Mouse (Mus musculus) retina, embryonic 14.5 days (tissue): ENCODE data around the gene Car15.

Experiments
- DNase-seq: peaks from one replicate; pipeline ENCODE4 v3.0.0-alpha.2; 2015; ENCODE audit warnings: low spot score

Gene Car15

GRCm38 (mm10) chr16:17833321-17833680 is 4.9 kb downstream of the Car15 start:
- peak; percentile 55 for DNase-seq

- DNase-seq = no peak
Observed at GRCm38 (mm10) chr16:17832821-17833220, 5.3 kb downstream of the Car15 start, which contains the start of gene B830017H08Rik. B830017H08Rik (plus strand) TSS chr16:17833121.

GRCm38 (mm10) chr16:17831781-17832180 is 6.4 kb downstream of the Car15 start:
- peak; percentile 20 for DNase-seq

GRCm38 (mm10) chr16:17830385-17831178 is 7.6 kb downstream of the Car15 start:
- no peak for DNase-seq

GRCm38 (mm10) chr16:17828867-17829266 is 9.3 kb downstream of the Car15 start:
- DNase-seq = no peak

GRCm38 (mm10) chr16:17828229-17828628 is 9.9 kb downstream of the Car15 start:
- DNase-seq = no peak

- no peak for DNase-seq
Observed at GRCm38 (mm10) chr16:17826500-17826899, 11.7 kb downstream of the Car15 start.

GRCm38 (mm10) chr16:17816528-17816927 is 21.6 kb downstream of the Car15 start:
- DNase-seq = no peak

GRCm38 (mm10) chr16:17815411-17816402 is 22.5 kb downstream of the Car15 start:
- DNase-seq = peak; percentile 85

GRCm38 (mm10) chr16:17813173-17813572 is 25.0 kb downstream of the Car15 start:
- no peak for DNase-seq

GRCm38 (mm10) chr16:17812120-17812519 is 26.0 kb downstream of the Car15 start:
- peak; percentile 86 for DNase-seq

- no peak for DNase-seq
Observed at GRCm38 (mm10) chr16:17809711-17810110, 28.5 kb downstream of the Car15 start.

- DNase-seq = no peak
Observed at GRCm38 (mm10) chr16:17809125-17809524, 29.0 kb downstream of the Car15 start.

- DNase-seq = peak; percentile 92
Observed at GRCm38 (mm10) chr16:17807192-17808009, 30.8 kb downstream of the Car15 start.

- DNase-seq = peak; percentile 55
Observed at GRCm38 (mm10) chr16:17806581-17807191, 31.5 kb downstream of the Car15 start.

- DNase-seq = no peak
Observed at GRCm38 (mm10) chr16:17804982-17805381, 33.2 kb downstream of the Car15 start.

- DNase-seq = peak; percentile 61
Observed at GRCm38 (mm10) chr16:17804449-17804912, 33.7 kb downstream of the Car15 start.

GRCm38 (mm10) chr16:17803675-17804448 is 34.3 kb downstream of the Car15 start:
- DNase-seq = no peak

- DNase-seq = peak; percentile 42
Observed at GRCm38 (mm10) chr16:17802839-17803674, 35.1 kb downstream of the Car15 start.

GRCm38 (mm10) chr16:17802456-17802838 is 35.7 kb downstream of the Car15 start:
- DNase-seq = no peak
